Mouse (Mus musculus) limb, embryonic 13.5 days (tissue): ENCODE measurements around the gene Ace. TPM values are rescaled to one million over a fixed set of nuclear protein-coding genes. Genes with fewer than 3 reads are reported as not detected.
"Not testable (repeated sequence)": the region's sequence is repeated elsewhere in the genome, so short reads cannot be mapped to it uniquely, and the experiment has no call there.

Experiments used
- ATAC-seq: fragments of 200-750 bp; cut with Nextera tagmentation; 2 replicates; pipeline ENCODE4 v1.8.0; 2017; ENCODE audit warnings: low read depth, moderate number of reproducible peaks, moderate TSS enrichment; ENCODE audit not compliant: low FRiP score
- H3K27ac ChIP-seq: fragments of 300-500 bp; sonication (generic); 2 replicates; pipeline ENCODE4 v1.5.1; 2015; ENCODE audit warnings: inconsistent platforms, mild to moderate bottlenecking, moderate library complexity
- H3K27me3 ChIP-seq: fragments of 300-500 bp; sonication (generic); 2 replicates; pipeline ENCODE4 v1.6.1; 2015; ENCODE audit warnings: mild to moderate bottlenecking, inconsistent platforms
- H3K36me3 ChIP-seq: fragments of 300-500 bp; sonication (generic); 2 replicates; pipeline ENCODE4 v1.6.1; 2015; ENCODE audit warnings: inconsistent platforms, mild to moderate bottlenecking, moderate library complexity
- H3K4me1 ChIP-seq: fragments of 300-500 bp; sonication (generic); 2 replicates; pipeline ENCODE4 v1.6.1; 2015; ENCODE audit warnings: inconsistent platforms
- H3K4me2 ChIP-seq: fragments of 300-500 bp; sonication (generic); replicated peaks from 2 replicates; pipeline ENCODE4 v1.6.1; 2015; ENCODE audit warnings: inconsistent platforms, mild to moderate bottlenecking, moderate library complexity
- H3K4me3 ChIP-seq: fragments of 300-500 bp; sonication (generic); 2 replicates; pipeline ENCODE4 v1.5.1; 2015; ENCODE audit warnings: moderate library complexity, mild to moderate bottlenecking, inconsistent platforms
- H3K9ac ChIP-seq: fragments of 300-500 bp; sonication (generic); 2 replicates; pipeline ENCODE4 v1.6.1; 2015; ENCODE audit warnings: mild to moderate bottlenecking, inconsistent platforms
- H3K9me3 ChIP-seq: fragments of 300-500 bp; sonication (generic); 2 replicates; pipeline ENCODE4 v1.6.1; 2016; ENCODE audit warnings: inconsistent platforms
- WGBS: fragments of 180-500 bp; shearing (Covaris S2); methylation state at CpG from one replicate; pipeline ENCODE4 v1.1.7; 2015; 5-methylcytosine and 5-hydroxymethylcytosine counted together
- polyA plus RNA-seq: library from polyadenylated mRNA; unstranded; fragments of >200 nt; fragmentation: Nextera tagmentation; extraction: Ambion mirVana; gene quantifications from 2 replicates; pipeline ENCODE4 v1.2.1, GENCODE M21; 2015

Ace gene
- polyA plus RNA-seq, 1 experiment from 2014 or later, result 0.48 TPM

- peaks cover 26% of the 10 kb centered on the region for H3K27me3 ChIP-seq
- peak within 1 kb of the TSS; percentile 62 for H3K4me2 ChIP-seq
- H3K4me1 ChIP-seq, result peaks cover 7% of the 10 kb centered on the region
- H3K4me3 ChIP-seq, result peak within 1 kb of the TSS; percentile 28
- H3K27ac ChIP-seq, result no peak within 1 kb of the TSS
- no peaks in the 10 kb centered on the region for H3K36me3 ChIP-seq
- WGBS, result 0% methylated on average over 25 of the region's 25 CpGs
- no peaks in the 10 kb centered on the region for H3K9me3 ChIP-seq
- no peak within 1 kb of the TSS for H3K9ac ChIP-seq
- ATAC-seq, result peak; percentile 59; the same call in 1 of the 2 replicates
Measured at GRCm38 (mm10) chr11:106007821-106008220, 40.1 kb downstream of the Ace start, which contains the start of gene Kcnh6. Kcnh6 (plus strand) TSS chr11:106008124.

DNA sequence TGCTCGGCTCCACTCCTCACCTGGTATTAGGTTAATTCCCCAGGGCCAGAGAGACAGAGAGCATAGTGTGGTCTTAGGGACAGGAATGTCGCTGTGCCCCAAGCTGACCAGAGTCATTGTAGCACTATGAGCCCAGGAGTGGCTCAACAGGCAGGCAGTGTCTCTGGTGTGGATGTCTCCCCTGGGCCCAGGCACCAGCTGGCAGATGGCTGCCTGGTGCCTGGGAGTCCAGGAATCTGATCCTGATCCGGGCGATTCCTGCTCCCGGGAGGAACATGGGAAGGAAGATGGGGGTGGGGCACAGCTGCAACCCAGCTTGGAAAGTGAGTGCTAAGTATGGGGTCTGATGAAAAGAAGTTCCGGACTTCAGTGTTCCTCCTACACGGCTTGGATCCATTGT is 45.0 kb downstream of the Ace start:
- ATAC-seq, result peak; percentile 46; the same call in 1 of the 2 replicates
- Histone ChIP-seq H3K9ac (no peak overlapping the region), H3K9me3 (no peaks in the 10 kb centered on the region), H3K27ac (no peak overlapping the region), H3K27me3 (peaks cover 30% of the 10 kb centered on the region), H3K4me3 (no peak overlapping the region), H3K36me3 (no peaks in the 10 kb centered on the region), H3K4me1 (peaks cover 17% of the 10 kb centered on the region), H3K4me2 (no peak overlapping the region)
- WGBS, result 46% methylated on average over 7 of the region's 7 CpGs

GRCm38 (mm10) chr11:106013556-106014225 is 45.9 kb downstream of the Ace start:
- Histone ChIP-seq H3K36me3 (no peaks in the 10 kb centered on the region), H3K27ac (no peak overlapping the region), H3K4me2 (no peak overlapping the region), H3K4me1 (peaks cover 14% of the 10 kb centered on the region), H3K9ac (no peak overlapping the region), H3K4me3 (no peak overlapping the region), H3K9me3 (no peaks in the 10 kb centered on the region), H3K27me3 (peaks cover 27% of the 10 kb centered on the region)
- ATAC-seq, result 0 out of 2 replicates have a peak, but pooled peaks have one; percentile 30
- 64% methylated on average over 11 of the region's 11 CpGs for WGBS

DNA sequence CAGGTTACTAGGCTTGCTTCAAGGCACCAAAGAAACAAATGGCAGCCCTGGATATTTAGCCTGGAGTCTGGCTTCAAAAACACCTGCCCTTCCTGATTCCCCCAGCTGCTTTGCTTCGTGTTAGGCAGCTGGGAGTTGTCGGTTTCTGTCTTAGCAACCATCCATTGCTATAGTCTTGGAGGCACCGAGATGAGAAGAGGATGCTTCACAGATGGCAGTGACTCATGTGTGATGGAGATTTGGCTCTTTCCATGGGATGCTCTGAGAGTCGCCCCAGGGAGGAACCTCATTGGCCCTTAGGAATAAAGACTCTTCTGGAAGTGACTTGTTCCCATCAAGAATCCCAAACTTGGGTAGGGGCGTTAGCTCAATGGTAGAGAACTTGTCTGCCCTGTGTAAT is 48.7 kb downstream of the Ace start:
- Histone ChIP-seq H3K4me3 (no peak overlapping the region), H3K4me2 (no peak overlapping the region), H3K36me3 (no peaks in the 10 kb centered on the region), H3K9me3 (no peaks in the 10 kb centered on the region), H3K27me3 (peaks cover 34% of the 10 kb centered on the region), H3K4me1 (peaks cover 23% of the 10 kb centered on the region), H3K27ac (no peak overlapping the region), H3K9ac (no peak overlapping the region)
- 68% methylated on average over 5 of the region's 5 CpGs for WGBS
- ATAC-seq, result no peak

- WGBS, result under 1% methylated on average over 49 of the region's 50 CpGs
- Histone ChIP-seq H3K4me2 (peak overlapping the region; percentile 62), H3K4me1 (peaks cover 9% of the 10 kb centered on the region), H3K9me3 (no peaks in the 10 kb centered on the region), H3K4me3 (peak overlapping the region; percentile 31), H3K27me3 (peaks cover 41% of the 10 kb centered on the region), H3K9ac (peak overlapping the region; percentile 50; the same call in 1 of the 2 replicates), H3K27ac (no peak overlapping the region), H3K36me3 (no peaks in the 10 kb centered on the region)
- ATAC-seq, result no peak
Measured at GRCm38 (mm10) chr11:106020051-106020763, 52.5 kb downstream of the Ace start.

DNA sequence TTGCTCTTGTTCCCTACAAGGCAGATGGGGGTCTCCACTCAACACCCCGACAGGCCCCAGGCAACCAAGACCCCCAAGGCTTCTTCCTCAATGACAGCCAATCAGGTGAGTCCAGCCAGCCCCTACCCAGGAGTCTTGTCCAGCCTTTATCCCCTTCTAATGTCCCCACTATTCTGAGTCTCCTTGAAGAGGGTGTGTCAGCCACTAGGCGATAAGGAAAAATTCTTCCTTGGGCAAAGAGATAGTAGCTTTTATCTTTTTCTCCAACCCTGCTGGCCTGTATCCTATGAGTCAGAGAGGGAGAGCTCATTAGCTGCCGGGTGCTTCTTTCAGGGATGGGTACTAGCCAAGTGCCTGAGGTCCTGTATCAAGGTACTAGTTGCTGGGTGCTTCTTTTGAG is 58.0 kb downstream of the Ace start:
- 87% methylated on average over 3 of the region's 3 CpGs for WGBS
- no peaks in the 10 kb centered on the region for H3K4me1 ChIP-seq

GRCm38 (mm10) chr11:106026465-106027151 is 58.9 kb downstream of the Ace start:
- no peak overlapping the region for H3K9ac ChIP-seq
- no peaks in the 10 kb centered on the region for H3K9me3 ChIP-seq
- H3K27me3 ChIP-seq, result peaks cover 6% of the 10 kb centered on the region
- no peak overlapping the region for H3K4me3 ChIP-seq
- no peak for ATAC-seq
- no peak overlapping the region for H3K27ac ChIP-seq
- H3K4me1 ChIP-seq, result no peaks in the 10 kb centered on the region
- no peak overlapping the region for H3K4me2 ChIP-seq
- WGBS, result 39% methylated on average over 10 of the region's 11 CpGs
- H3K36me3 ChIP-seq, result peaks cover 6% of the 10 kb centered on the region; the same call in 1 of the 2 replicates

More for the DNA sequence above, 58.0 kb downstream of the Ace start:
- Histone ChIP-seq H3K36me3 (peaks cover 6% of the 10 kb centered on the region; the same call in 1 of the 2 replicates), H3K27me3 (peaks cover 14% of the 10 kb centered on the region), H3K9ac (no peak overlapping the region), H3K27ac (no peak overlapping the region), H3K4me2 (no peak overlapping the region), H3K4me3 (no peak overlapping the region), H3K9me3 (no peaks in the 10 kb centered on the region)
- ATAC-seq, result no peak

DNA sequence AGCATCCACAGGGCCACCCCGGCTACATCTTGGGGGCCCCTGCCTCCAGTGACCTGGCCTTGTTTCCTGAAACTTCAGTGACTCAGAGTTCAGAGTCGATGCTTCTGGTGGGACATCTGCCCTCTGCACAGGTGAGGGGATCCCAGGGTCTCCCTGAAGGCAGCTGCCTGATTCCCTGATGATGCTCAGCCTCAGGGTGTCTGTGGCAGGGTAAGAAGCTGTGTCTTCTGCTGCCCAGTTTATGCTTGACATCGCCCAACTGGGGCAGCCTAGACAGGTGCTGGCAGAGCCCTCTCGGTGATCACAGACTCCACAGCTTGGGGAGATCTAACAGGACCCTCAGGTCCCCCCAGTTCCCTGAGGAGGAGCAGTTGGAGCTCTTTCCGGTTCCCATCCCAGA is 59.9 kb downstream of the Ace start:
- Histone ChIP-seq H3K36me3 (peaks cover 6% of the 10 kb centered on the region; the same call in 1 of the 2 replicates), H3K4me3 (no peak overlapping the region), H3K4me2 (no peak overlapping the region), H3K27me3 (no peaks in the 10 kb centered on the region), H3K27ac (no peak overlapping the region), H3K9ac (no peak overlapping the region), H3K4me1 (no peaks in the 10 kb centered on the region), H3K9me3 (no peaks in the 10 kb centered on the region)
- ATAC-seq, result no peak
- WGBS, result 89% methylated on average over 5 of the region's 5 CpGs

DNA sequence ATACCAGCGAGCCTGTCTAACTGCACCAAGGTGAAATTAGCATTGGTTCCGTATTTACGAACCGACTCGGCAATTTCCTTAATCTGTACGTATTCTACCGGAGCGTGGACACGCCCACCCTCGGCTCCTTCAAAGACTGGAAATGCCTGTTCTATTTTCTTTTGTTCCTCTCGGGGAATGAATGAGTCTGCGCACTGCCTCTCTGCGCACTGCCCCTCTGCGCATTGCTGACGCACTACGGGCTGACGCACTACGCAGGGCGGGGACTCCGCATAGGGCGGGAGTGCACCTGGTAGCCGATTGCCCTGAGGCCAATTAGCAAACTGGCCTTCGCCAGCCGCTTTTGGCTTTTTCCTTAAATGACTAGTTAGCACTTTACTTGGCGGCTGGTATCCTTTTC is 64.3 kb downstream of the Ace start:
- H3K4me2 ChIP-seq, H3K27ac ChIP-seq, H3K27me3 ChIP-seq, ATAC-seq, H3K36me3 ChIP-seq, H3K9me3 ChIP-seq, H3K4me1 ChIP-seq: not testable (repeated sequence)
- Histone ChIP-seq H3K4me3 (peak overlapping the region; percentile 41), H3K9ac (0 out of 2 replicates have a peak overlapping the region, but pooled peaks have one; percentile 53)
- WGBS, result 35% methylated on average over 11 of the region's 25 CpGs

GRCm38 (mm10) chr11:106033491-106033919 is 65.8 kb downstream of the Ace start:
- H3K4me1 ChIP-seq, result peaks cover 20% of the 10 kb centered on the region
- ATAC-seq, result no peak
- H3K27me3 ChIP-seq, result no peaks in the 10 kb centered on the region
- peak overlapping the region; percentile 51 for H3K9ac ChIP-seq
- peak overlapping the region; percentile 27 for H3K4me3 ChIP-seq
- peak overlapping the region; percentile 81 for H3K27ac ChIP-seq
- no peaks in the 10 kb centered on the region for H3K36me3 ChIP-seq
- no peaks in the 10 kb centered on the region for H3K9me3 ChIP-seq
- WGBS, result 24% methylated on average over 11 of the region's 11 CpGs
- H3K4me2 ChIP-seq, result peak overlapping the region; percentile 55

DNA sequence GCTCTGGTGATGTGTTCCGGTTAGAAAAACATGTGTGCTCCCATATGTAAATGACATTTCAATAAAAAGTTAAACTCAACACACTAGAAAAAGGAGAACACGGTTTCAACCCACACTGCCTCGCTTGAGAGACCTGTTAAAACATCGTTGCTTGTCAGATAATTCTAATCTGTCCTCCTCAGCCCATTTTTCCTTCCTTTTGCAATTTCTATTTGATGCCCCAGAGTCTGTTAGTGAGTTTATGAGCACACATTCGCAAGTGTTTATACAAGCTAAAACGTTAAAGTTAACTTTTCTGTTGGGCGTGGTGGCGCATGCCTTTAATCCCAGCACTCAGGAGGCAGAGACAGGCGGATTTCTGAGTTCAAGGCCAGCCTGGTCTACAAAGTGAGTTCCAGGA is 67.2 kb downstream of the Ace start:
- peaks cover 3% of the 10 kb centered on the region; the same call in 1 of the 2 replicates for H3K36me3 ChIP-seq
- H3K4me3 ChIP-seq, result no peak overlapping the region
- H3K9me3 ChIP-seq, result no peaks in the 10 kb centered on the region
- no peak overlapping the region for H3K4me2 ChIP-seq
- no peak for ATAC-seq
- H3K9ac ChIP-seq, result no peak overlapping the region
- no peak overlapping the region for H3K27ac ChIP-seq
- H3K4me1 ChIP-seq, result peaks cover 25% of the 10 kb centered on the region
- WGBS, result 85% methylated on average over 9 of the region's 9 CpGs
- no peaks in the 10 kb centered on the region for H3K27me3 ChIP-seq
